Mouse (Mus musculus) gastrocnemius, postnatal 14 days (tissue): Measurements from ENCODE around the gene Cd2. TPM values are rescaled to one million over a fixed set of nuclear protein-coding genes. Genes with fewer than 3 reads are reported as not detected.

Experiments
- DNase-seq: peaks from one replicate; pipeline ENCODE4 v3.0.0; 2021; ENCODE audit warnings: mixed read lengths
- intact Hi-C: fragments of 180-260 bp; cut with DNase I; formaldehyde crosslinking; loops from one replicate; pipeline ENCODE4 v1.15.1; 2025; ENCODE audit warnings: low total_unique reads
- total RNA-seq, 2 experiments: library from RNA; stranded (reverse); gene quantifications; 2 replicates each; pipeline ENCODE4 v1.2.3; 2021

Cd2 gene
- total RNA-seq, 2 experiments from 2014 or later: 0.18 TPM; not detected in 1

DNA sequence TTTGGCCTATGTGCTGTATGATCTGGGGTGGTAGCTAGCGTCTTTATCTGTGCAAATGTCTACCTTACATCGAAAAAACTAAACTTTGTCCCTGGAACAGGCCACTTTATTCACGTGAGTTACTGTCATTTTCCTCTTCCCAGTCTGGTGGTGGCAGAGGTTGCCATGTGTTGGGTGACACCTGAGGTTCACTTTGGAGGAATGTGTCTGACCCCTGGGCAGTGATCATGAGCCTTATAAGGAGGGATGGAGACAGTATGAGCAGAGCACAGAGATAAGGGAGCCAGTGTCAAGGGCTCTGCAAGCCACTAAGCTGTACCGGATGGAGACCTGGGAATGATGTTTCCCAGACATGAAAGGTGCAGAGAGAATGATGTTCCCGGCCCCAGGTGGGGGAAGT lies 9.3 kb downstream of the Cd2 start:
- intact Hi-C loops: no loop called here
- no peak for DNase-seq

DNA sequence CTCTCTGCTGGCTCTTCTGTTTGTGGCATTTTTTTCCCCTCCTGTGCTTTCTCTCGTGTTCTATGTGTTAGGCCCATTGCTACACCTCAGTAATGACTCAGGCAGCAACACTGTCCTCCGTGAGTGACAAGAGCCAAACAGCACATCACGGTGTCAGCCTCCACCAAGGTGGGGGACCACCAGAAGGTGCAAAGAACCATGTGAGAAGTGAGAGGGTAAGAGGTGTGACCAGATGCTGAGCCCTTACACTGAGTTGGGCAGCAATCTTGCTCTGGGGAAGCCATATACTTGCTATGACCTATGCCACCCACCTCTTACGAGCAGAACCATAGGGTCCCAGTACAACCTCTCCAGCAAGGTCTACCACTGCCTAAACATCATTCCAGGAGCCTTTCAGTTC lies 9.9 kb downstream of the Cd2 start:
- DNase-seq: no peak
- intact Hi-C loops: no loop called here

DNA sequence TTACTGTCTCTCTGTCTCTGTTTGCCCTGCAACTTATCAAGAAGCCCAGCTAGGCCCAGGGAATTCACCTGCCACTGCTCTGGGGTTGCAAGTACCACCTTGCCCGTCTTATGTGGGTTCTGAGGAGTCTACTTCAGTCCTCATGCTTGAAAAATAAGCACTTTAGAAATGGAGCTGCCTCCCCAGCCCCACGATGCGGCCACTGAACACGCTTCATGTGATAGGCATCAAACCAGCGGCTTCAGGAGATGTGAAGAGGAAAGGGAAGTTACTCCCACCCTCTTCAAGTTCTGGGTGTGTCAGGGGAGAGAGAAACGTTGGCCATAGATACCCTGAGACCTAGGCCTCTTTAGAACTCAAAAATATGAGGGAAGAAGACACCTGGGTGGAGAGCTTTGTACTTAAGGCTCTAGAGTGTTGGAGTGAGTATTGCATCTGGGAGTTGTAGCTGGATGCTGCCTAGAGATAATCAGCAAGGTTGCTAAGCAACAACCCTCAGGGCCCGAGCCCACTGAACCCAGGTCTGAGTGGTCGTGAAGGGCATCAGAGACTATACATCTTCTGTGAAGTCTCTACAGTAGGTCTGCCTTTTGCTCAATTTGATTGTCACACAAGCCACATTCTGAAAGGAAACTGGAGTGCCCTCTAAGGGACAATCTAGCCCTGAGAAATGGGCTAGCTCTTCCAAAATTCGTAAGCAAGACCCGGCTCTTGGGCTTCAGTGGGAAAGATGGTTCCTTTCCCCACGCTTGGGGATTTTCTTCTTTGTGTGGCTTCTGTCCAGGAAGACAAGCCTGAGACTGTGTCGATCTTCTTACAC lies 11.0 kb downstream of the Cd2 start:
- DNase-seq: no peak
- intact Hi-C loops: no loop called here

DNA sequence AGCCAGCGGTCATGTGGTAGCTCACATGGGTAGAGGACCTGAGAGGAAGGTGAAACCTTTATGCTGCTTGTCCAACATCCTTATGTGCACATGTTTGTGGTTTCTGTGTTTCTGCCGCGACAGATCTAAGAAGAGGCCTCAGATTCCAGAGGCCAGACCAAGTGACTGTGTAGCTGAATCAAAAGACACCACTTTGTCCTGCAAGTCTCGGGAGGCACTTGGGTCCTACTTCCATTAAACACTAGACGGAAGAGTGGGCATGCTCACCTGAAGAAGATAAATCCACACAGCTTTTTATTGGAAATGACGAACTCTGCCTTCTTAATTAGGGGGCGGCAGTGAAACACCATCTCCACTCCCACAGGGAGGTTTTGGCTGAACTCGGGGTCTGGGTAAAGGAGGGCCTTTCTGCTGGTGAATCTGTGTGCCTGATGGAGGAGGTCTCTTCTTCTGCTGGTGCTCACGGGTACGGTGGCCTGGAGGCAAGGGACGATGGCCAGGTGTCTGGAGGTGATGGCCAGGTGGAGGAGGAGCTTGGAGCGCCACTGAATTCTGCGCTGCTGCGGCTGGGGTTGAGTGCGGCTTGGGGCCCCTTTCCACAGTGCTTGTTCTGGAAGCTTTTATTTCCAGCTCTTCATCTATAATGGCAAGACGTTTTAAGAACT lies 12.0 kb downstream of the Cd2 start:
- no peak for DNase-seq
- intact Hi-C loops: no loop called here

DNA sequence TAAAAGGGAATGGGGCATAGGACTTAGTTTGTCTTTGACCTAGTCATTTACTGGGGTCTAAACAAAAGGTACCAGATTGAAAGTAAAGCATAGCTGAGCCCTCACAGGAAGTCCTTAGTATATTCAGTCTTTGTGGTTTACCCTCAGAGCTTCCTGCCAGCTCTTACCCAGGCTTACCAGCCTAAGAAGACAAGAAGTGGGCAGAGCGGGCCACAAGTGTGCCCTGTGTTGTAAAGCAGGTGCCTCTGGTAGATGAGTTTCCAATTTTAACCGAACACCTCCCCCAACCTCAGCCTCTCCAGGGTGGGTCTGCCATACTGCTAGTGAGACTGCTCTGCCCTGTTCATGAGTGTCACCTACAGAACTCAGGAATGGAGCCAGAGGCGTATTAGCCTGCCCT lies 12.9 kb downstream of the Cd2 start:
- no peak for DNase-seq
- intact Hi-C loops: no loop called here

DNA sequence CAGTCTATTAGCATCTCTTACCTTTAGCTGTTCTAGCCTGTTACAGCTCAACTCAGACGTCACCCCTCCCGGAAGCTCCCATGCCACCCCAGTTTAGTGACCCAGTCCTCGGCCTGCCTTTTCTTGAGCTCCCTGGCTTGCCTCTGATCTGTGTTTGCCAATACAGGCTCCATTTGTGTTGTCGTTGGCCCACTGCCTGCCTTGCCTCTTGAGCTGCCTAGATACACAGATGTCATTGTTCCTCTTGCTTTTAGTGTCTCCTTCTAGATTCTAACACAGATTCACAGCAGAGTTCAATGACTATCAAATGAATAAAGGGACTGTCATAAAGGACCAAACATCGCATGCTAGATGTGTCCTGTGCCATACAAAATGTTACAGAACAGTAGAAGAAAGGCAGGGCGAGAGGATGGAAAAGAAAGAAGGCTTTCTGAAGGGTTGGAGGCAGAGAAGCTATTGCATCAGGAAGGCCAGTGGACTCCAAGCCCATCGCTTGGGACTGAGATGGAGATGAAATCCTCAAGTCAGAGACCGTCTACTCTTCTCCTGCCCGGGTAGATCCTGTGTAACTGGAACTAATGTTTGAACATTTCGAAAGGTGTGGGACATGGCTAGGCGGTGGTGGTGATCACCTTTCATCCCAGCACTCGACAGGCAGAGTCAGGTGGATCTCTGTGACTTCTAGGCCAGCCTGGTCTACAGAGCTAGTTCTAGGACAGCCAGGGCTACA lies 13.5 kb downstream of the Cd2 start:
- peak; percentile 41 for DNase-seq
- intact Hi-C loops: no loop called here

DNA sequence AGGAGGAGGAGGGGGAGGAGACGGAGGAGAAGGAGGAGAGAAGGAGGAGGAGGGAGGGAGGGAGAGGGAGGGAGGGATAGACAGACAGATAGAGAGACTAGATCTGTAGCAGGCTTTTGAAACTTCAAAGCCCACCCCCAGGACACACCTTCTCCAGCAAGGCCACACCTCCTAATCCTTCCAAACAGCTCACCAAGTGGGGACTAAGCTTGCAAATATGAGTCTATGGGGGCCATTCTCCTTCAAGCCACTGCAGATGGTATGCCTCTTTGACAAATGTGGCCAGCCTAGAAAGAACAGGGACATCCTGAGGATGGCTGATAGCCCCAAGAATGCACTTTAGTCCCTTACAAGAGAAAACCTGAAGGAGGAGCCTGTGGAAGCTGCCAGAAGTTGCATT lies 15.6 kb downstream of the Cd2 start:
- no peak for DNase-seq
- intact Hi-C loops: no loop called here

DNA sequence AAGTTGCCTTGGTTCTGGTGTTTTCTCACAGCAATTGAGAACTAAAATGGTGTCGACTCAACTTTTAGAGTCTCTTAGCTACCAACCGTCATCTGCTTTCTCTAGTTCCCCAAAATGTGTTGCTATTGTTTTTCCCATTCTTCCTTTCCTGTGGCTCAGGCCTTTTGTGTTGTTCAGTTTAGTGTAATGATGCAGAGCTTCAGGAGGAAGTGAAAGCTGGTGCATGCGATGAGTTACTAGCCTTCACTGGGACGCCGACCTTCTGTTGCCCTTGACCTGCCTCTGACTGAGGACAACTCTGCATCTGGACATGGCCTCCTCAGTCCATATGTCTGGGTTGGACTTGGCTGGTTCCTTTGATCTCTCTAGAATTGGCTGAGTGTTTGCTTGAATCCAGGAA lies 16.9 kb downstream of the Cd2 start:
- intact Hi-C loops: no loop called here
- no peak for DNase-seq

DNA sequence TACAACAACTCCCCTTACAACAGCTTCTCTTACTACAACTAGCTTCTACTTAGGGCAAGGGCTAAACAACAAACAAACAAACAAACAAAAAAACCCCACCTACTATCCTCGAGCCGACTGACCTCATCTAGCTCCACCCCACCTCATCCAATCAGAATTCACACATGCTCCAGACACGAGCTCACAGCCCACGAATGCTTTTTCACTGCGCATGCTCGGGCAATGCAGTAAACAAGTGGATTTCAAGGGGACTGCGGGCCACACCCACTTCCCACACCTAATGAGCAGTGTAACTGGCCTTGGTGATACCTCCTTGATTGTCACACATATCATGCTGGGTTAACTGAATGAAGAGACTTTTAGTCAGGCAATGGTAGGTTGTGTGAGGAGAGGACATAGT lies 19.4 kb downstream of the Cd2 start:
- DNase-seq: no peak
- intact Hi-C loops: no loop called here

DNA sequence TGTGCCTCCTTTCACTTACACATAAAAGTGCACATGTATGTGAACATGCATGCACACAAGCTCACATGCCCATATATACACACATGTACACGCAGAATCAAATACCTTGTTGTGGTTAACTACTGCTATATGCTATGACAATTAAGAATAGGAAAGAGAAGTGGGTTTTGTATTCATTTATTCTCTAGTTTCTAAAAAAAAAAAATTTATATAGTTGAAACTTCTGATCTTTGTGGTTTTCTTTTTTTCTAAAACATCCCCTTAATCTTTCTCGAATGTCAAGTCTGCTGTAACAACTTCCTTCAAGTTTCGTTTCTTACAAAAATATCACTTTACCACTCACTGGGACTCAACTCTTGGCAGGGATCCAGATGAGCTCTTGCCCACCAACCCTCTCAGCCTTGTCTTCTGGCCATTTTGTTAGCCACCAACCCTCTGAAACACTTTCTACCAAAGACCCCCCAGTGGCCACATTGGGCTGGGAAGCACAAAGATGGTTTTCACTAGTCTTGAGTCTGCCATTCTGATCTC lies 22.1 kb downstream of the Cd2 start:
- no peak for DNase-seq
- intact Hi-C loops: no loop called here

DNA sequence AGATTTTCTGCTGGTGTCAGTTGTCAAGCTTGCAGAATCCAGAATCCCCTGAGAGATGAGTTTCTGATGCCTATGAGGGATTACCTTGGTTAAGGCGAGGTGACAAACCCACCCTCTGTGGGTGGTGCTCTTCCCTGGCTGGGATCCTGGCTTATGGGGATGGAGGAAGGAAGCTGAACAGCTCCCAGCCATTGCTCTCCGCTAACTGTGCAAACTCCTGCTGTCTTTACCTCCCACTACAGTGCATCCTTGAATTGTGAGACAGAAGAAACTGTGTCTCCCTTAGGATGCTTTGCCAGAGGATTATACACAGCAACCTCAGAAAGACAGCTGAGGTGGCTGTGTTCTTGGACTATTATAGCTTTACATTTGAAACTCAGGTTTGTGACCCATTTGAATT lies 28.8 kb downstream of the Cd2 start:
- DNase-seq: no peak

DNA sequence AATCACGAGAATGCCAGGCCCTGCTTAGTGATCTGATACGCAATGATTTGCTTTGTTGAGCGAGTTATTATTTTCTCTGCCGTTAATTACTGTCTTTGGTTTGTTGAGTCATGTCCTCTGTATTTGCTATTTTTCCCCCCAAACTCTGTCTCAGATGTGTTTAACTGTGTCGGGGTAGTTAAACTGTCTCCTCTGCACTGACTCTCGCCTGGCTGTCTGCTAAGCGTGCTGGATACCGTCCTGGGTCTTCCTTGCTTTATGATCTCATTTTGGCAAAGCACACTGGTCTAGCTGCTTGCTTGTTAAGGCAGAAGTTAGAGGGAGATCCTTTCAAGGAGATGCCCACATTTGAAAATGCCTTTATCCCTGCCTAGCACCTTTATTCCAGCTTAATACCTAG lies 31.6 kb downstream of the Cd2 start:
- intact Hi-C loops: no loop called here
- DNase-seq: no peak

More for the DNA sequence above, 28.8 kb downstream of the Cd2 start:
- intact Hi-C loops: no loop called here

DNA sequence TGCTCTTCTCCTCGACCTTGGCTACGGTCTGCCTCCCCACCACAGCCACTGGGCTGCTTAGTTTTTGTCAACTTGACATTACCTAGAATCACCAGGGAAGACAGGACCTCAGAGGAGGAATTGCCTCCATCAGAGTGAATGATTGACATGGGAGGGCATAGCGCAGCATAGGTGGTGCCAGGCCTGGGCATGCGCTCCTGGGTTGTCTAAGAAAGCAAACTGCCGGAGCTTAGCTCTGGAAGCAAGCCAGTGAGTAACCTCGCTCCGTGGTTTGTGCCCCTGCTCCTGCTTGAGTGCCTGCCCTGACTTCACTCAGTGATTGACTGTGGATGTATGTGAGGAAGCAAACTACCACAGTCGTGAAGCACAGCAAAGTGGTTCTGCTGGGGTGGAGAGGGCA lies 35.6 kb downstream of the Cd2 start:
- intact Hi-C loops: no loop called here
- no peak for DNase-seq

DNA sequence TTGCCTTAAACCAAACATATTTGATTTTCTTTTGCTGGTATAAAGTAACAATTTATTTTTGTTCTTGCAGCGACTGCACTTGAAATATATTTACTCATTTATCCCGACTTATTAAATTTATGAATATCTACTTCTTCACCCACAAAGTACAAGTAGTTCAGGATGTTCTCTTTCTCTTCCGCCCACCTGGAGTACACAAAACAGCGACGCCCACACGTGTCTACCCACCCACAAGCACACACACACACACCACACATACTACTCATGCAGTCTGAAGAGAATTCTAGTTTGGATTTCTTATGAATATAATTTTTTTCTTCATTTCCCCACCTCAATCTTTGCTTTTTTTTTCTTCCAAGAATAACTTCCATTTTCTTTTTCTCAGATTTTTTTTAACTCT lies 37.9 kb downstream of the Cd2 start:
- no peak for DNase-seq
- intact Hi-C loops: no loop called here

DNA sequence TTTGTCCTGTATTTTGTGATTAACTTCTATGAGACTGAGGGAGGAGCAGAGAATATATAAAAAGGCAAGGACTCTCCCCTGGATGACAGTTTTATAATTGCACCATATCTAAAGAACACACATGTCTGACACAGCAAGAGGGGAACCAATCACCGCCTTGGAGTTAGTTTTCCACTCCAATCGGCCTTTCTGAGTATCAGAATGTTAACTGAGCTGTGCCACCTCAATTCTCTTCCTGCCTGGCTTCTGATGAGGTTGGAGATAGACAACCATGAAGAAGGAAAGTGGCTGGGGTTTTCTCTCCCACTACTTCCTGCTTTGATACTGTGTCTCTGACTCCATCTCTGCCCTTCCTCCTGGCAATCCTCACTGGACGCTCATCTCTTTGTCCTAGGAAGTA lies 42.5 kb downstream of the Cd2 start:
- DNase-seq: no peak
- intact Hi-C loops: no loop called here

DNA sequence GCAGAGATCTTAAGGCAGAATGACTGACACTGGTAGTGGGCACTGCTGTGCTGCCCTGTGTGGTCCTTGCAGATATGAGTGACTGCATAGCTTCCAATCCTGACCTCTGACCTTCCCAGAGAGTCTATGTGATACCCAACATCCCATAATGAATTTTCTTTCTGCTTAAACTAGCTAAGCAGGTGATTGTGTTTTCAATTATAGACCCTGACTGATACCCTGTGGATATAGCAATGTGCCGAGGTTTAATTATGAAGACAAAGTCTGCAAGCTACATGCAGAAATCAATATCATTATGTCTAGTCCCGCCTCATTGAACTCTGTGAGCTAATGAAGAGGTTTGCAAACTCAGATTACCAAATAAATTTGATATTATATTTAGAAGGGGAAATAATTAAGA lies 44.7 kb downstream of the Cd2 start:
- intact Hi-C loops: no loop called here
- DNase-seq: no peak

DNA sequence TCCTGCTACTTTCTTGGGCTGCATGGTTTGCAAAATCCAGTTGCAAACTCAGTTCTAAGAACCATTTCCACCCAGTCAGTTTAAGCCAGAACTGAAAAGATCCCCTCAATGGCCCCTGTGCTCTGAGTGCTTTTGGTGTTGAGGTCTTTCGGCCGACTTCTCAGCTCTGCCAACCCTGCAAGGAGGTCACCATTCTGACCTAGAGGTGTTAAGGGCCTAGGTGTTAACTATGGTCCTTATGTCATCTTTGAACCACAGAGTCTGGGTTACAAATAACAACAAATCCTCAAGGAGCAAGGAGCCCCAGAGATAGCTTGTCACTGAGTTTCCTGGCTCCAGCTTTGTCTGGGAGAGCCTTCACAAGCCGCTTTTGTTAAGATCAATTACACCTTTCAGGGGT lies 45.9 kb downstream of the Cd2 start:
- DNase-seq: no peak
- intact Hi-C loops: no loop called here

DNA sequence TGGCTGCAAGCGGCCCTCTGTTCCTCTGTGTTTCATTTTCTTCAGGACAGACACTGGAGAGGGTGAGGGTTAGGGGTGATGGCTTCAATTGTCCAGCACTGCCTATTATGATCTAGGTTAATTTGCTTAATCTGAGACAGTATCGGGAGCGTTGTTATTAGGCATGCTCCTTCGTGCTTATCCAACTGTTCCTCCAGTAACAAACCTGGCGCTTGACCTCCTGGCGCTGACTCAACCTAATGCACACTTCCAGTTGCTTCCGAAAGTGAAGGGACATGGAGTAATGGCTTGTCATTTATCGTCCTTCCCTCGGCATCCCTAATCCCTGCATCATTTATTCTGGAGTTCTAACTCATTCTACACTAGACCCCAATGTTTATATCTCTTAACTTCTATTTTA lies 46.9 kb downstream of the Cd2 start:
- intact Hi-C loops: no loop called here
- DNase-seq: no peak

DNA sequence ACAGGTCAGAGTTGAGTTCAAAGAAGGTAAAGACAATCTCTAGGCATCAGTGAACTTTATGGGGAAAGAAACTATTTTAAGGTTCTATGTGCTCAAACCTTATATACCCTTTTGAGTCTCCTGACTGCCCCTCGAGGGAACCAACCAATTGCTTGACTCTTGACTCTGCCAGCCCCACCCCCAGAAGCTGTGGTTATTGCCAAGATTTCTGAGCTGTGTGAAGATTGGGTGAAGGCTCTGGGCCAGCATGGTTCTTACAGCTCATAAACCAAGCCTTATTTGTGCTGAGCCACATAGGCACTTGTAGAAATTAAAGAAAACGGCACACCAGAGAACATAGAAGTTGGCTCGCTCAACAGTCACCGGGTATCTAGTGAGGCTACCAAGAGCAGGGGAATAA lies 48.5 kb downstream of the Cd2 start:
- DNase-seq: no peak
- intact Hi-C loops: no loop called here

DNA sequence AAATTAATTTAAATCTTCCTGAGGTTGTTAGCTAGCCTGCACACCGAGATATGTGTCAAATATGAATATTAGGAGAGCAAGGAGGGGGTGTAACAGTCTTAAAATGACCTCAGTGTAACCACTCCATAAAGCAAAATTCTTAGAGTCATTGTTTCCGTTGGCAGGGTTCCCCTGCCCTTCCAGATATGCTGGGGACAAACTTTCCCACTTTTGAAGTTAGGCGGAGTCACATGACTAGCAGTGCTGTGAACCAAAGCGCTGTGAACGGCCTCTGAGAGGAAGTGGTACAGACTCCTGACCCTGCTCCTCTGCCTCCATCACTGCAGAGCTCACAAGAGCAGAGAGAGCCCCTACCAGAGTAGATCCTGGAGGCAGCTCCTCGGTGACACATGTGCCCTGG lies 49.0 kb downstream of the Cd2 start:
- intact Hi-C loops: no loop called here
- no peak for DNase-seq
